Mouse (Mus musculus): ENCODE results near the gene Ropn1l.

Ropn1l gene

GRCm38 (mm10) chr15:31407490-31407889 is 46.0 kb downstream of the Ropn1l start:
- DNase-seq (ENCODE audit: low spot score in 2 of 2) = peak in 1 of 2 experiments; percentile 56

DNA sequence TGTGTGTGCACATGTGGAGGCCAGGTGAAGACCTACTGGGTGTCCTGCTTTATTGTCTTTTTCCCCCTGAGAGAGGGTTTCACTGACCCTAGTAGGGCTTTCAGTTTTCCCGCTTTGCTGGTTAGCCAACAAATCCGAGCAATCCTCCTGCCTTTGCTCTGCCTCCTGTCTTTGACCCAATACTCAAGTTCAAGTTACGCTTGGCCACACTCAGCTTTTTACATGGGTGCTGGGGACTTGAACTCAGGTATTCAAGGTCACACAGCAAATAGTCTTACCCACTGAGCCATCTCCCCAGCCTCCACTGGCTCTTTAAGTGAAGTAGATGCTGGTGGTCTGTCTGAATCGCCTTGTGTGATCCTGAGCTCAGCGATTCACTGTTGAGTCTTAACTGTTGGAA is 46.7 kb downstream of the Ropn1l start:
- DNase-seq (ENCODE audit: low spot score in 2 of 2) = peak in 1 of 2 experiments; percentile 22

DNA sequence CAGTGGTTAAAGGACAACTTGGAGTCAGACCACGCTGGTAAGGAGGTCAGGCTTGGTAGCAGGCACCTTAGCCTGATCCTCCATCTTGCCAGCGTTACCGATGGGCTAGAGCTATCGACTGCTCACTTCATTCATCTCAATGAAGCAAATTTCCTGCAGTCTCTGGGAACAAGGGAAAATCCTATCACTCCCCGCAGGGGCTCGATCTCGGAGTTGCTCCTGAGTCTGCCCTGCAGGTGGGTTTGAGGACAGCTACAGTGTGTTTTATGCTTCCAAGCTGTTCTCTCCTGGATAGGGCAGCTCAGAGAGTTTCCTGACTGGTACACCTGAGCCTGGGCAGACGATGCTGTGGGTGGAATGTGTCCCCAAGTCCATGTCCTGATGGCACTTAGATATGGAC is 49.2 kb downstream of the Ropn1l start:
- no peak for DNase-seq (ENCODE audit: low spot score in 2 of 2)

- DNase-seq (ENCODE audit: low spot score in 2 of 2) = peak in 1 of 2 experiments; percentile 26
Measured at GRCm38 (mm10) chr15:31402200-31402892, 51.2 kb downstream of the Ropn1l start.

DNA sequence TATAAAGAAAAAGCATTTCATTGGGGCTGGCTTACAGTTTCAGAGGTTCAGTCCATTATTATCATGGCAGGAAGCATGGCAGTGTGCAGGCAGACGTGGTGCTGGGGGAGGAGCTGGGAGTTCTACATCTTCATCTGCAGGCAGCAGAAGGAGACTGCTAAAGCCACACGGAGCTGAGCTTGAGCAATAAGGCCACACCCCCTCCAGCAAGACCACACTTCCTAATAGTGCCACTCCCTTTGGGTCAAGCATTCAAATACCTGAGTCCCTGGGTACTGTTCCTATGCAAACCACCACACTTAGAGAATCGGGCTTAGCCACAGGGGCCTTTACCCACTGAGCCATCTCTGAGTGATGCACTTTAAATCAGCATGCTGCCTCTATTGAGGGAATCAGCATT is 52.6 kb downstream of the Ropn1l start:
- no peak for DNase-seq (ENCODE audit: low spot score in 2 of 2)

GRCm38 (mm10) chr15:31398769-31399168 is 54.8 kb downstream of the Ropn1l start:
- DNase-seq (ENCODE audit: low spot score in 2 of 2) = no peak

GRCm38 (mm10) chr15:31397379-31397778 is 56.2 kb downstream of the Ropn1l start:
- DNase-seq (ENCODE audit: low spot score in 2 of 2) = no peak

DNA sequence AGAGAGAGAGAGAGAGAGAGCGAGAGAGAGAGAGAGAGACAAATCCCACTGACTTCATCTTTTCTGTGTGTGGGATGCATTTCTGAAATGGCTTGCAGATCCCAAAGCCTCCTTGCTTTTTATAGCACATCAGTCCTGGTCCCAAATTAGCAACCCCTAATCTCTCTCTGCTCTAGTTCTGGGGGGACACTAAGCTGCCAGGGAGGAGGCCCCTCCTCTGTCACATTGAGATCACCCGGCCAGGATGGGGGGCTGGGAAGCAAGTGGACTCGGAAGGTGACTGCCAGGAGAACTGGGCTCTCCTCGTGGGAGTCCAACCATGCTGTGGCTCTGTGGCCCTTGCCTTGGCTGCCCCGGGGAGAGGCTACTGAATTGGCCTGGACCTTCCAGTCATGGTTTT is 56.8 kb downstream of the Ropn1l start:
- no peak for DNase-seq (ENCODE audit: low spot score in 2 of 2)

DNA sequence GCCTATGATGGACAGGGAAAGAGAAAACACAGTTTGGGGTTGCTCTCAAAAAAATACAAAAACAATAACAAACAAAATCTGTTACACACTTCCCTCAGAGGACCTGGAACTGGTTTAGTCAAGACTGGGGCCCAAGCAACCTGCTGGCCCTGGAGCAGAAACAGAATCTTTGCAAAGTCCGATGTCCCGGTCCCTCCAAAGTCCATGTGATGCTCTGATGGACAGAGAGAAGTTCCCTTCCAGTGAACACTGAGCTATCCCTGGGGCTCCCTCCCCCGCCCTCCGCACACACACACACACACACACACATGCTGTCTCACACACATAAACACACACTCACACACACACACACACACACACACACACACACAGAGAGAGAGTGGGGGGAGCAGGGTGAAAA is 57.6 kb downstream of the Ropn1l start:
- DNase-seq (ENCODE audit: low spot score in 2 of 2) = no peak

DNA sequence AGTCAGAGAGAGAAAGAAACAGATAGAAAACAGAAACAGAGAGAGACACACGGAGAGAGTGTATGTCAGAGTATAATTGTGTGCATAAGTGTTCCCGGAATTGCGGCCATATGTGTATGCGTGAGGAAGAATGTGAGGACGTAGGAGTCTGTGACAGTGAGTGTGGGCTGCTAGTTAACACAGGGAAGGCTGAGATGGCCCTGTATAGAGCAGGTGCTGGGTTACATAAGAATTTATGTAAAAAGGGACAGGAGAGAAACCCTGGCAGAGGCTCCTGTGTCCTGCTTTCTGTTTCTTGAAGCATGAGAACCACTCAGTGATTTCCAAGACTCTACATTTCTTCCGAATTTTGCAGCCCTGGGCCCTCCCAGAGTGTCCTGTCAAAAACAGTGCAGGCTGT is 60.1 kb downstream of the Ropn1l start:
- DNase-seq (ENCODE audit: low spot score in 2 of 2) = no peak

DNA sequence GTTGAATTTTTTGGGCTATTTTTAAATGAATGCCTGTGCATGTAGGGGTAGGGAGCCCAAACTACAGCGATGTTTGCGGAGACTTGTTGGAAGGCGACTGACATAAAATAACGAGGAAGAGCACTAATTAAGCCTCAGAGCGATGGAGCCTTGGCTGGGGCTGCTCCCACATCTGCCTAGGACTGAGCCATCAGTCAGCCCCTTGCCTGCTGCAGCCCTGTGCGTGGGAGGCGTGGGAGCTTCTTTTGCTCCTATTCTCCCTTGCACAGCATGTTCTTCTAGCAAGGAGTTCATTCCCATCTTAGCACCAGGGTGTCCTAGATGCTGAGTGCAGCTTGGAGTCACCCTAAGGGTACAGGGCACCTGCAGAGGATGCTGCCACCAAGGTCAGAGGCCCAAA is 60.8 kb downstream of the Ropn1l start:
- DNase-seq (ENCODE audit: low spot score in 2 of 2) = no peak

- no peak for DNase-seq (ENCODE audit: low spot score in 2 of 2)
Measured at GRCm38 (mm10) chr15:31392135-31392534, 61.4 kb downstream of the Ropn1l start.

All from urinary bladder, postnatal 4 days (tissue).